Comparison of ENCODE assay signal across 8 mouse cellular contexts in the genomic region with DNA sequence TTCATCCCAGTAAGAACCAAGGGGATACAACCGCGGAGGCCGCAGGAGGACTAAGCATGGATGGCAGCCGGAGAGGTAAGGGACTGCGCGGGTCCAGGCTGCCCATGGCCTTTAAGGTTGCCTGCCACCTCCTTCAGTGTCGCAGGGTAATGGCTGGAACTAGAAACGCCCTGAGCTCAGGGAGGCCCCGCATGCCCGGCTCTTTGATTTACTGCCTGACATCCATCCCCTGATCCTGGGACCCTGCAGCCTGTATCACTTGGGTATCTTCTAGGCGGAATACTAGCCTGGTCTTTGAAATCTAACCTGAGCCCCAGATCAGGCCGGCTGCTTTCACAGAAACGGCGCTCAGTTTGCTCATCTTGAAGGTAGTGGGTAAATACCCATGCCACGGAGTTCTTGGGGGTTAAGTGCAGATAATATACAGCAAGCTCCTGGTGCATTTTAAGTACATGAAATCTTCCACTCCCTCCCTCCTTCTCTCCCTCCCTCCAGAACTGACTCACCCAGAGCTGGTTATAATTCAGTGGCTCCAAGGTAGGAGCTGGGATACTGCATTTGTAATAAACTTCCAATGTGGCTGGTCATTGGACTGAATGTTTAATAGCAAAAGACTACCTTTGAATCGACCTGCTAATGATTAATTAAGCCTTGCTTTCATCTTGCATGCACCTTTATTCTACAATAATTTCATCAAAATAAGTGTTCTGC. TPM values are rescaled to one million over a fixed set of nuclear protein-coding genes. Genes with fewer than 3 reads are reported as not detected.
DNase-seq lines count a peak whose midpoint lies in the region; ATAC-seq and TF ChIP-seq lines count a peak whose summit lies in the region.

No protein-coding gene starts in this region.

- peak overlapping the region; percentile 50 for H3K9ac ChIP-seq in embryonic facial prominence, embryonic 15.5 days
- peak overlapping the region; percentile 62 for H3K9ac ChIP-seq in kidney, postnatal 0 days (ENCODE audit: low read depth, low read length)
- H3K9ac ChIP-seq in neural tube, embryonic 12.5 days, result peak overlapping the region; percentile 63

- H3K79me3 ChIP-seq in C2C12 (ENCODE audit: low read depth), result peaks cover 5% of the 10 kb centered on the region

- peaks cover 9% of the 10 kb centered on the region for H3K79me2 ChIP-seq in C2C12 (ENCODE audit: control insufficient read depth, insufficient read depth)

- H3K4me3 ChIP-seq in gastrocnemius, adult 2 months, result peak overlapping the region; percentile 84
- H3K4me3 ChIP-seq in C2C12 (ENCODE audit: insufficient read depth, poor library complexity, severe bottlenecking), result peak overlapping the region; percentile 72
- H3K4me3 ChIP-seq in embryonic facial prominence, embryonic 15.5 days (replicated peaks), result peak overlapping the region; percentile 83
- peak overlapping the region; percentile 68 for H3K4me3 ChIP-seq in kidney, postnatal 0 days (replicated peaks; ENCODE audit: low read depth, low read length)
- peak overlapping the region; percentile 71 for H3K4me3 ChIP-seq in neural tube, embryonic 12.5 days

- peak; percentile 70 for ATAC-seq in embryonic facial prominence, embryonic 15.5 days (ENCODE audit: insufficient number of reproducible peaks, low FRiP score, low TSS enrichment, low read depth)
- ATAC-seq in kidney, postnatal 0 days (replicated peaks; ENCODE audit: low FRiP score, low read depth), result peak; percentile 87
- ATAC-seq in neural tube, embryonic 12.5 days (ENCODE audit: low FRiP score, low read depth), result peak; percentile 92

- peak overlapping the region; percentile 77 for H3K4me2 ChIP-seq in embryonic facial prominence, embryonic 15.5 days (replicated peaks)
- H3K4me2 ChIP-seq in kidney, postnatal 0 days (ENCODE audit: low read length), result peak overlapping the region; percentile 63
- peak overlapping the region; percentile 65 for H3K4me2 ChIP-seq in neural tube, embryonic 12.5 days (replicated peaks)

- peaks cover 10% of the 10 kb centered on the region; the same call in 1 of the 2 replicates for H3K4me1 ChIP-seq in embryonic facial prominence, embryonic 15.5 days
- no peaks in the 10 kb centered on the region for H3K4me1 ChIP-seq in kidney, postnatal 0 days (replicated peaks; ENCODE audit: insufficient read depth, low read length)
- H3K4me1 ChIP-seq in neural tube, embryonic 12.5 days, result 0 out of 2 replicates have a peak, but pooled peaks cover 4% of the 10 kb centered on the region

- H3K27me3 ChIP-seq in C2C12 (ENCODE audit: control insufficient read depth, insufficient read depth, insufficient read length), result no peaks in the 10 kb centered on the region
- no peaks in the 10 kb centered on the region for H3K27me3 ChIP-seq in embryonic facial prominence, embryonic 15.5 days
- H3K27me3 ChIP-seq in kidney, postnatal 0 days (ENCODE audit: insufficient read depth, low read length), result no peaks in the 10 kb centered on the region
- no peaks in the 10 kb centered on the region for H3K27me3 ChIP-seq in neural tube, embryonic 12.5 days (replicated peaks)

- DNase-seq in gastrocnemius, adult 2 months, result no peak
- DNase-seq in gastrocnemius, postnatal 4 days (ENCODE audit: low spot score in 2 of 2), result no peak
- peak; percentile 67 for DNase-seq in kidney, postnatal 0 days (ENCODE audit: low spot score)
- no peak for DNase-seq in ovary, postnatal 10 days (ENCODE audit: low spot score)
- no peak for DNase-seq in testis, postnatal 14 days (ENCODE audit: low spot score)

- intact Hi-C loops in gastrocnemius, adult 2 months (cut with DNase I), result no loop called here

- peak overlapping the region; percentile 78 for H3ac ChIP-seq in C2C12 (ENCODE audit: control insufficient read depth, insufficient read length, low read depth)

- 1% methylated on average over 16 of the region's 16 CpGs for WGBS in embryonic facial prominence, embryonic 15.5 days
- WGBS in kidney, postnatal 0 days, result 3% methylated on average over 16 of the region's 16 CpGs
- WGBS in neural tube, embryonic 12.5 days, result 2% methylated on average over 16 of the region's 16 CpGs

- no peaks in the 10 kb centered on the region for H3K9me3 ChIP-seq in embryonic facial prominence, embryonic 15.5 days (replicated peaks)
- H3K9me3 ChIP-seq in kidney, postnatal 0 days (replicated peaks; ENCODE audit: low read length), result no peaks in the 10 kb centered on the region
- peaks cover 4% of the 10 kb centered on the region; the same call in 1 of the 2 replicates for H3K9me3 ChIP-seq in neural tube, embryonic 12.5 days

- peaks cover 5% of the 10 kb centered on the region for H3K36me3 ChIP-seq in C2C12 (ENCODE audit: control insufficient read depth, insufficient read depth)
- 0 out of 2 replicates have a peak, but pooled peaks cover 3% of the 10 kb centered on the region for H3K36me3 ChIP-seq in embryonic facial prominence, embryonic 15.5 days
- H3K36me3 ChIP-seq in kidney, postnatal 0 days (ENCODE audit: insufficient read depth, low read length), result no peaks in the 10 kb centered on the region
- no peaks in the 10 kb centered on the region; the same call in 1 of the 2 replicates for H3K36me3 ChIP-seq in neural tube, embryonic 12.5 days

- no peak for TF ChIP-seq CTCF in gastrocnemius, adult 2 months (IDR thresholded peaks at IDR 0.05)
- TF ChIP-seq CTCF in C2C12 (IDR thresholded peaks at IDR 0.05; ENCODE audit: control insufficient read depth, insufficient read depth, insufficient read length), result no peak
- no peak for TF ChIP-seq CTCF in kidney, postnatal 0 days (IDR thresholded peaks at IDR 0.05; ENCODE audit: low read depth)

- H3K27ac ChIP-seq in gastrocnemius, adult 2 months, result peak overlapping the region; percentile 78
- no peak overlapping the region for H3K27ac ChIP-seq in embryonic facial prominence, embryonic 15.5 days (replicated peaks)
- H3K27ac ChIP-seq in kidney, postnatal 0 days, result peak overlapping the region; percentile 60
- no peak overlapping the region; the same call in 1 of the 2 replicates for H3K27ac ChIP-seq in neural tube, embryonic 12.5 days

TF ChIP-seq in C2C12, 6 proteins besides CTCF, POLR2A, EP300 and RAD21:
- TF ChIP-seq MYOD1 (IDR thresholded peaks at IDR 0.05; ENCODE audit: control insufficient read depth, insufficient read length, low read depth), result no peak
- TF ChIP-seq FOSL1 (IDR thresholded peaks at IDR 0.05; ENCODE audit: insufficient read depth, low read length, poor library complexity, severe bottlenecking), result no peak
- TF ChIP-seq USF1 (IDR thresholded peaks at IDR 0.05; ENCODE audit: low read depth), result no peak
- TF ChIP-seq CEBPB (IDR thresholded peaks at IDR 0.05; ENCODE audit: low read depth), result no peak
- no peak for TF ChIP-seq MAX (IDR thresholded peaks at IDR 0.05)
- TF ChIP-seq MYOG (IDR thresholded peaks at IDR 0.05; ENCODE audit: control insufficient read depth, extremely low read depth, insufficient read length), result no peak

RNA-seq across cellular contexts. Expression of a gene that starts 0.5 kb away (rescaled TPM):
- total RNA-seq in gastrocnemius, adult 2 months (2021), result 1 to 10 TPM; 3.0 to 3.3 TPM
- 1 to 10 TPM; 6.0 to 7.0 TPM for total RNA-seq in gastrocnemius, postnatal 4 days (2021)
- 2.7 TPM for polyA plus RNA-seq in C2C12 (2012; fragmentation: generic; extraction: Trizol)
- 14.1 and 15.0 TPM in 2 replicates for polyA plus RNA-seq in embryonic facial prominence, embryonic 15.5 days (2015; fragmentation: Nextera tagmentation; extraction: Ambion mirVana)
- polyA plus RNA-seq in kidney, postnatal 0 days (2015; fragmentation: Nextera tagmentation; extraction: Ambion mirVana), result 11.3 and 13.2 TPM in 2 replicates
- 23.4 and 26.4 TPM in 2 replicates for polyA plus RNA-seq in neural tube, embryonic 12.5 days (2016; fragmentation: Nextera tagmentation; extraction: Ambion mirVana)

RNA-seq across cellular contexts. Expression of a gene that starts 50.3 kb away (rescaled TPM):
- total RNA-seq in gastrocnemius, adult 2 months (2021), result not detected
- total RNA-seq in gastrocnemius, postnatal 4 days (2021), result under 1 TPM; 0.18 to 0.25 TPM
- not detected for polyA plus RNA-seq in C2C12 (2012; fragmentation: generic; extraction: Trizol)
- 1.3 and 1.7 TPM in 2 replicates for polyA plus RNA-seq in embryonic facial prominence, embryonic 15.5 days (2015; fragmentation: Nextera tagmentation; extraction: Ambion mirVana)
- polyA plus RNA-seq in kidney, postnatal 0 days (2015; fragmentation: Nextera tagmentation; extraction: Ambion mirVana), result 0.49 and 0.79 TPM in 2 replicates
- 24.8 and 30.7 TPM in 2 replicates for polyA plus RNA-seq in neural tube, embryonic 12.5 days (2016; fragmentation: Nextera tagmentation; extraction: Ambion mirVana)

Comparison
In these comparisons a context has a peak if more than half of its experiments do, and no peak if none do; other contexts are left out.
1. H3K27ac ChIP-seq: peak in gastrocnemius, adult 2 months (single experiment) and kidney, postnatal 0 days (single experiment); none in embryonic facial prominence, embryonic 15.5 days (single experiment) and neural tube, embryonic 12.5 days (single experiment).
2. Peak in every context shown above with its lines, with median percentiles within 50 percentile points of each other: H3K4me3 ChIP-seq, ATAC-seq, H3K4me2 ChIP-seq and H3K9ac ChIP-seq.